Mouse (Mus musculus): Measurements from ENCODE around the gene Lrrc39. TPM values are rescaled to one million over a fixed set of nuclear protein-coding genes. Genes with fewer than 3 reads are reported as not detected.

The Lrrc39 gene
- polyA plus RNA-seq, 1 experiment from 2014 or later, result 0.49 TPM

DNA sequence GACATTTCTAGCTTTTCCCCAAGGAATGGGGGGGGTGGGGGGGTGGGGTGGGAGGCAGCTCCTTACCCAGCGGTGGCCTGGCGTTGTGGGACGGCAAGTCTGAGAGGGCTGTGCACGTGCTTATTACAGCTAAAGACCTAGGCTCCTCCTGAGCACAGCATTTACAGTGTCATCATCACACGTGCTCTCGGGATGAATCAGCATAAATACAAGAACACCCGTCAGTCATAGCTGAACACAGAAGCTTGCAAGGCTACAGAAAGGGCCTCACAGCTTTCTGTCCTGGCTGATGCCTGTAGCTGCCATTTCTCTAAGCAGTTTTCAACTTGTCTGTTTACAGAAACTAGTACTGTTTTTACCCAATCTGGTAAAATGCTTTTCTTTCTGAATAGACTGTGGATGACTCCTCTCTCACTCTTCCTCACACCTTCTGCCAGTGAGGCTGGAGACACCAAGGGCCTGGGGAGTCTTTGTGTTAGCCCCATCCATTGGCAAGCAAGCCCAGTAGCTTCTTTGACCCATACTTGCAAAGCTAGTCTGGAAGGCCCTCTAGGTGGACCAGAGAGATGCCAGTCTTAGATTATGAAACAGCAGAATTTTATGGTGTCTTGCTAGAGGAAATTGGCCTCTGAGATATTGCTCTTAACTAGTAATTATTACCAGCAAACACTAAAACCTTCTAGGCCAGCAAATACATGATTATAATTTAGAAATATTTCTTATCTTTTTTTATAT is 58.0 kb downstream of the Lrrc39 start:
- ATAC-seq (ENCODE audit: low FRiP score, low TSS enrichment), result no peak
- Histone ChIP-seq H3K4me2 (ENCODE audit: low read length) (no peak overlapping the region), H3K9ac (replicated peaks; ENCODE audit: low read length) (no peak overlapping the region), H3K27me3 (ENCODE audit: control insufficient read depth, insufficient read depth, low read length) (no peaks in the 10 kb centered on the region), H3K36me3 (ENCODE audit: control insufficient read depth, insufficient read depth, low read length) (peaks cover 37% of the 10 kb centered on the region), H3K4me1 (ENCODE audit: control insufficient read depth, insufficient read depth, low read length) (no peaks in the 10 kb centered on the region), H3K4me3 (replicated peaks; ENCODE audit: low read depth, low read length) (no peak overlapping the region), H3K9me3 (ENCODE audit: control insufficient read depth, low read length) (no peaks in the 10 kb centered on the region), H3K27ac (replicated peaks; ENCODE audit: low read depth, low read length) (no peak overlapping the region)
- DNase-seq, result no peak
- WGBS, result 95% methylated on average over 7 of the region's 7 CpGs

DNA sequence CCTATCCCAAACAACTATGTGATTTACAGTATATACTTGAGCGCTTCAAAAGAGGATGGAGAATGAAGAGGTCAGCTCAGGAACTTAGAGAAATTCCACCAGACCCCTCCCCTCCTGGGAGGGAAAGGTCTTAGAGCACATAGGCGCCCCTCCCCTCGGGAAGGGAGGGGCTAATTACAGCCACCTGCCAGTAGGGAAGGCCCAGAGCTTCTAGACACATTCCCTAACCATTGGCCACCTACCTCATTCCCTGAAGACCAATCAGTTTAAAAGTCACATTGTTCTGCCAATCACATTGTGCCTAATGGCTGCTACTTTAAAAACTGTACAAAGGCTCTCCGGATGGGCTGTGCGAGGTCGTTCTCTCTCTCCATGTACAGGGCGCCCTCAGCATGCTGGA is 59.9 kb downstream of the Lrrc39 start:
- H3K9ac ChIP-seq (replicated peaks; ENCODE audit: low read length), result no peak overlapping the region
- no peaks in the 10 kb centered on the region for H3K4me1 ChIP-seq (ENCODE audit: control insufficient read depth, insufficient read depth, low read length)
- DNase-seq, result no peak
- peaks cover 35% of the 10 kb centered on the region for H3K36me3 ChIP-seq (ENCODE audit: control insufficient read depth, insufficient read depth, low read length)
- H3K27me3 ChIP-seq (ENCODE audit: control insufficient read depth, insufficient read depth, low read length), result no peaks in the 10 kb centered on the region
- 94% methylated on average over 7 of the region's 7 CpGs for WGBS
- H3K9me3 ChIP-seq (ENCODE audit: control insufficient read depth, low read length), result no peaks in the 10 kb centered on the region
- H3K4me2 ChIP-seq (ENCODE audit: low read length), result no peak overlapping the region
- no peak overlapping the region for H3K4me3 ChIP-seq (replicated peaks; ENCODE audit: low read depth, low read length)
- ATAC-seq (ENCODE audit: low FRiP score, low TSS enrichment), result no peak
- H3K27ac ChIP-seq (replicated peaks; ENCODE audit: low read depth, low read length), result no peak overlapping the region

DNA sequence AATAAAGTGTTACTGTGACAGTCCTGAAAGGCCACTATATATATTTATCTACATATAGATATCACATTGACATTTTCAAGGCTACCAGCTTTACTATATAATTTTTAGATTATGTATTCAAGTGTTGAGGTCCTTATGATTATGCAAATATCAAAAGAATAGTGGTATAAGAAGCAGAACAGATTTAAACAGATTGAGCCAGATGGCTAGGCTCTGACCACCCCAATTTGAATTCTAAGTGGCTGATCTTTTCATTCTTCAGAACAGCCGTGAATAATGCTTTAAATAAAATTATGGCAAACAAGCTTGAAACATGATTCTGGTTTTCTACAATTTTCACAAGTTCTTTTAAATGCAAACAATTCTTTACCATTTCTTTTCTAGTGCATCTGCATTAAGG is 68.7 kb downstream of the Lrrc39 start:
- DNase-seq (no peak), ATAC-seq (ENCODE audit: low FRiP score, low TSS enrichment) (no peak; the same call in 1 of the 2 replicates)
- Histone ChIP-seq H3K27me3 (ENCODE audit: control insufficient read depth, insufficient read depth, low read length) (no peaks in the 10 kb centered on the region), H3K4me1 (ENCODE audit: control insufficient read depth, insufficient read depth, low read length) (no peaks in the 10 kb centered on the region), H3K27ac (replicated peaks; ENCODE audit: low read depth, low read length) (no peak overlapping the region), H3K9ac (replicated peaks; ENCODE audit: low read length) (no peak overlapping the region), H3K9me3 (ENCODE audit: control insufficient read depth, low read length) (no peaks in the 10 kb centered on the region), H3K4me3 (replicated peaks; ENCODE audit: low read depth, low read length) (no peak overlapping the region), H3K4me2 (ENCODE audit: low read length) (no peak overlapping the region), H3K36me3 (ENCODE audit: control insufficient read depth, insufficient read depth, low read length) (peaks cover 54% of the 10 kb centered on the region)
- WGBS, result 36% methylated on average over 1 of the region's 1 CpGs

Other genes with a start within 250 kb of the Lrrc39 start
- gene Cdc14a, start 138.9 kb upstream of the Lrrc39 start, polyA plus RNA-seq (2014; fragmentation: Nextera tagmentation; extraction: Ambion mirVana), result 3.5 and 6.2 TPM in 2 replicates
- 120 and 126 TPM in 2 replicates for gene Rtca, start 54.8 kb upstream of the Lrrc39 start, polyA plus RNA-seq (2014; fragmentation: Nextera tagmentation; extraction: Ambion mirVana)
- 7.3 and 7.5 TPM in 2 replicates for gene Dbt, start 49.9 kb upstream of the Lrrc39 start, polyA plus RNA-seq (2014; fragmentation: Nextera tagmentation; extraction: Ambion mirVana)
- gene Sass6, start 32.0 kb downstream of the Lrrc39 start, polyA plus RNA-seq (2014; fragmentation: Nextera tagmentation; extraction: Ambion mirVana), result 10.0 and 16.2 TPM in 2 replicates
- 22.9 and 26.1 TPM in 2 replicates for gene Trmt13, start 51.6 kb downstream of the Lrrc39 start, polyA plus RNA-seq (2014; fragmentation: Nextera tagmentation; extraction: Ambion mirVana)
- gene Mfsd14a, start 99.7 kb downstream of the Lrrc39 start, polyA plus RNA-seq (2014; fragmentation: Nextera tagmentation; extraction: Ambion mirVana), result 61.4 and 75.5 TPM in 2 replicates
- not detected in 2 replicates for gene Gm43191, start 118.3 kb downstream of the Lrrc39 start, polyA plus RNA-seq (2014; fragmentation: Nextera tagmentation; extraction: Ambion mirVana)
- 7.9 and 8.3 TPM in 2 replicates for gene Slc35a3, start 149.9 kb downstream of the Lrrc39 start, polyA plus RNA-seq (2014; fragmentation: Nextera tagmentation; extraction: Ambion mirVana)
- 12.3 and 17.4 TPM in 2 replicates for gene Agl, start 245.2 kb downstream of the Lrrc39 start, polyA plus RNA-seq (2014; fragmentation: Nextera tagmentation; extraction: Ambion mirVana)

All from midbrain, embryonic 14.5 days (tissue).